Mouse (Mus musculus) hindbrain, postnatal 0 days (tissue): Measurements from ENCODE around the gene Arl14. TPM values are rescaled to one million over a fixed set of nuclear protein-coding genes. Genes with fewer than 3 reads are reported as not detected.
"Not testable (repeated sequence)": the region's sequence is repeated elsewhere in the genome, so short reads cannot be mapped to it uniquely, and the experiment has no call there.

Experiments used
- ATAC-seq: fragments of 200-750 bp; cut with Nextera tagmentation; 2 replicates; pipeline ENCODE4 v1.8.0; 2017; ENCODE audit warnings: mild to moderate bottlenecking, moderate TSS enrichment, moderate library complexity
- DNase-seq: peaks from one replicate; pipeline ENCODE4 v3.0.0-alpha.2; 2015; ENCODE audit warnings: low spot score
- H3K27ac ChIP-seq: fragments of 300-500 bp; sonication (generic); 2 replicates; pipeline ENCODE4 v1.5.1; 2014; ENCODE audit warnings: mild to moderate bottlenecking
- H3K27me3 ChIP-seq: fragments of 300-500 bp; sonication (generic); 2 replicates; pipeline ENCODE4 v1.6.1; 2014; ENCODE audit warnings: low read length, mixed read lengths; ENCODE audit not compliant: insufficient read depth
- H3K36me3 ChIP-seq: fragments of 300-500 bp; sonication (generic); 2 replicates; pipeline ENCODE4 v1.6.1; 2014; ENCODE audit warnings: low read length, mixed read lengths; ENCODE audit not compliant: insufficient read depth
- H3K4me1 ChIP-seq: fragments of 300-500 bp; sonication (generic); 2 replicates; pipeline ENCODE4 v1.6.1; 2014; ENCODE audit warnings: antibody characterized with exemption, low read length, mixed read lengths; ENCODE audit not compliant: insufficient read depth
- H3K4me2 ChIP-seq: fragments of 300-500 bp; sonication (generic); 2 replicates; pipeline ENCODE4 v1.6.1; 2014; ENCODE audit warnings: low read depth, mild to moderate bottlenecking, low read length, moderate library complexity, mixed read lengths
- H3K4me3 ChIP-seq: fragments of 300-500 bp; sonication (generic); 2 replicates; pipeline ENCODE4 v1.5.1; 2014; ENCODE audit warnings: low read length
- H3K9ac ChIP-seq: fragments of 300-500 bp; sonication (generic); replicated peaks from 2 replicates; pipeline ENCODE4 v1.6.1; 2014; ENCODE audit warnings: mild to moderate bottlenecking, low read length, moderate library complexity, mixed read lengths
- H3K9me3 ChIP-seq: fragments of 300-500 bp; sonication (generic); 2 replicates; pipeline ENCODE4 v1.6.1; 2016; ENCODE audit warnings: low read length, mixed read lengths
- CTCF ChIP-seq: IDR thresholded peaks from 2 replicates; pipeline ENCODE4 v1.5.1; 2016; ENCODE audit warnings: antibody characterized with exemption, control low read depth, low read depth
- WGBS: fragments of 180-500 bp; shearing (Covaris S2); extraction: QIAGEN DNeasy Blood & Tissue Kit; methylation state at CpG from one replicate; pipeline ENCODE4 v1.1.7; 2014; 5-methylcytosine and 5-hydroxymethylcytosine counted together
- polyA plus RNA-seq: library from polyadenylated mRNA; unstranded; fragments of >200 nt; fragmentation: Nextera tagmentation; extraction: Ambion mirVana; gene quantifications from 2 replicates; pipeline ENCODE4 v1.2.1, GENCODE M21; 2015
- total RNA-seq: library from RNA; depleted of rRNA; stranded (reverse); fragments of >200 nt; gene quantifications from 2 replicates; pipeline ENCODE4 v1.2.3, GENCODE M21; 2014

Gene Arl14
- total and polyA plus RNA-seq, 2 experiments from 2014 or later, result not detected

DNA sequence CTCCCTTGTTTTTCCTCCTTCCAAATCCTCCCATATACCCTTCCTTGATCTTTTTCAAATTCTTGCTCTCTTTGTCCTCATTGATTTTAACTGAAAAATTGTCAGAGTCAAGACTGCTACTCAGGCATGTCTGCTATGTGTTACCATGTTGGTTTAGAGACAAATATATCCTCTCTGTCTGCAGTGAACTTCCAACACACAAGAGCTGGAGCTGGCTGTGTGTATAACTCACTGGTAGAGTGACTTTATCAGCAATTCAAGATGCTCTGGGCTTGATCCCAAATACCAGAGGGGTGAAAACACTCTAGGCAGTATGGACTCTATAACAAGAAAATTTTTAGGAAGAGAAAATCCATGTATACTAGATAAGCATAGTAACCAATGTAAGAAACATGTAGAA, 2.8 kb downstream of the Arl14 start:
- no peak overlapping the region for H3K9ac ChIP-seq
- ATAC-seq, result no peak
- H3K36me3 ChIP-seq, result no peaks in the 10 kb centered on the region

DNA sequence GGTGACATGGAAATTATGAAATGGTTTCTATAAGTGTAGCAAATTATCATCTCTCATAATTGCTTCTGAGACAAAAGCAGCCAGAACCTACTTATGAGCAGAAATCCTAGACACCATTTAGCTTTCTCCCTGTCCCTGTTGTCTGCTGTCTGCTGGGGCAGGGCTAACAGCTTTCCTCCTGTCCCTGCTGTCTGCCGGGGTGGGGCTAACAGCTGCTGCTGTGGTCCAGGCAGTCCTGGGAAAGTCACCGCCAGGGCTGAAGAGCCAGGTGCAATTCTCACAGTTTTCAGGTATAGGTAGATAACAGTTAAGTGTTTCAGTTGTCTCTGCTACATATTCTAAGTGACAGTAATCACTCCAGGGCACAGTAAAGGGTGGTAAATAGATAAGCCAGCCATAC, 4.3 kb downstream of the Arl14 start:
- ATAC-seq (no peak), DNase-seq (no peak)
- TF ChIP-seq CTCF, result no peak
- Histone ChIP-seq H3K4me2 (no peak overlapping the region), H3K4me3 (no peak overlapping the region), H3K9me3 (no peaks in the 10 kb centered on the region), H3K36me3 (no peaks in the 10 kb centered on the region), H3K27me3 (no peaks in the 10 kb centered on the region), H3K27ac (no peak overlapping the region), H3K4me1 (no peaks in the 10 kb centered on the region), H3K9ac (no peak overlapping the region)
- whole genome bisulfite sequencing, result 72% methylated on average over 2 of the region's 2 CpGs

More for the DNA sequence above, 2.8 kb downstream of the Arl14 start:
- Histone ChIP-seq H3K9me3 (no peaks in the 10 kb centered on the region), H3K4me3 (no peak overlapping the region), H3K27ac (no peak overlapping the region), H3K27me3 (no peaks in the 10 kb centered on the region), H3K4me1 (no peaks in the 10 kb centered on the region), H3K4me2 (no peak overlapping the region)
- no peak for TF ChIP-seq CTCF
- no peak for DNase-seq

DNA sequence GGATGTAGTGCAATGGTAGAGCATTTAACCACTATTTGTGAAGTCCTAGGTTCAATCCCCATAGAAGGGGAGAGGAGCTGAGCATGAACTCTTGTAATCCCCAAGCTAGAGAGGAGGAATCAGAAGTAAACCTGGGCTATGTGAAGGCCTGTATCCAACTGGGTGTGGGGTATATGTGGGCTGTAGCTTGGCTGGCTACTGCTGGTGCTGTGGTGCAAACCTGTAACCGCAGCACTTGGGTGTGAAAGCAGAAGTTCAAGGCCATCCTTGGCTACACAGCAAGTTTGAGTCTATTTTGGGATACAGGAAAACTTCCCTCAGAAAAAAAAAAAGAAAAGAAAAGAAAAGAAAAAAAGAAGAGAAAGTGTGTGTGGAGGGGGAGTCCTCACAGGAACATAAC, 5.8 kb downstream of the Arl14 start:
- Histone ChIP-seq H3K4me2 (no peak overlapping the region), H3K27ac (no peak overlapping the region), H3K4me1 (no peaks in the 10 kb centered on the region), H3K27me3 (no peaks in the 10 kb centered on the region), H3K9me3 (no peaks in the 10 kb centered on the region), H3K4me3 (no peak overlapping the region), H3K9ac (no peak overlapping the region), H3K36me3 (no peaks in the 10 kb centered on the region)
- no peak for ATAC-seq
- DNase-seq, result no peak
- 89% methylated on average over 1 of the region's 1 CpGs for WGBS
- TF ChIP-seq CTCF, result no peak

DNA sequence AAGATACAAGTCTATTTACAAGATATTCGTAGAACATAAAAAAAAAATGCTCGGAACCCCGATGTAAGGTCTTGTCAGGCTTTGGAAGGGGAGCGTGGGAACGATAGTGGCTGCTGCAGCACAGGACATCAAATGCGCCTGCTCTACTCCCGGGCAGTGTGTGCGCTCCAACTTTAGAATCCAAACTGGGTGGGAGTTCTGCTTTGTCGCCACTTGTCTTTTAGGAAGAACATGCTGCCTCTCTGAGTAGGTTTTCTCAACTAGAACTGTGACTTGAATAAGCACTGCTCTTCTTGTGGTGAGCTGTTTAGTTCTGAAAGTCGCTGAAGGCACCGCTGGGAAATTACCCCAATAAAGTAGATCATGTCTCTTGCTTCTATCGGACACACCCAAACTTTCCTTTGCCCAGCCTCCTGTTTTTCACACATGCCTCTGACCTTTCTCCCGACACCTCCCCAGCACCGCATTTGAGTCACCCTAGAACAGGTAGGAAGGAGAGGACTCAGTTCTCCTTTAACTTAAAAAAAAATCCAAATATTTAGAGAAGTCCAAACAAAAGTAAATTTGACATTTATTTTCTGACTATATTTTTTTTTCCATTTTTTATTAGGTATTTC, 9.4 kb downstream of the Arl14 start:
- no peaks in the 10 kb centered on the region for H3K4me1 ChIP-seq
- no peaks in the 10 kb centered on the region for H3K9me3 ChIP-seq
- H3K27ac ChIP-seq, result no peak overlapping the region
- H3K27me3 ChIP-seq, result no peaks in the 10 kb centered on the region
- TF ChIP-seq CTCF, result no peak
- no peak overlapping the region for H3K4me2 ChIP-seq
- DNase-seq (no peak), ATAC-seq (no peak)
- H3K4me3 ChIP-seq, result no peak overlapping the region
- H3K9ac ChIP-seq, result no peak overlapping the region
- no peaks in the 10 kb centered on the region for H3K36me3 ChIP-seq
- WGBS, result 94% methylated on average over 14 of the region's 14 CpGs

DNA sequence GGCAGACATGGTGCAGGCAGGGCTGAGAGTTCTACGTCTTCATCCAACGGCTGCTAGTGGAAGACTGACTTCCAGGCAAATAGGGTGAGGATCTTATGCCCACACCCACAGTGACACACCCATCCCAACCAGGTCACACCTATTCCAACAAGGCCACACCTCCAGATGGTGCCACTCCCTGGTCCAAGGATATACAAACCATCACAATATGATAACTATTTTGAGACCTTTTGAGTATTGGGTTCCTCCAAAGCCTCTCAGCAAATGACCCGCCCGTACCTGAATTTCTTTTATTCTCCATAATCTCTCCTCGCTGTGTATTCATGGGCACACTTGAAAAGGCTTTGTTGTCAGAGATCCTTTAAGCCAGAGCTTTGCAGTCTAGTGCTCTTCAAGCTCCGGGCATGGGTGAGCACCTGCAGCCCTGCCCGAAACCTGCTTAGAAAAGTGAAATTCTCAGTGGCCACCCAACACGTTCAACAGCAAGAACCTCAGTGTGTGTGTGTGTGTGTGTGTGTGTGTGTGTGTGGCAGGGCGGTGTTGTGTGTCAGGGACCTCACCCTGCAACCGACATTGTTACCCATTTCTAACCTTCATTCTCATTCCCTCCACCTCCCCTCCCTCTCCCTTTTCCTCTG, 11.5 kb downstream of the Arl14 start:
- not testable (repeated sequence) for DNase-seq, H3K27me3 ChIP-seq, H3K4me3 ChIP-seq, ATAC-seq, H3K9me3 ChIP-seq, H3K9ac ChIP-seq, H3K4me1 ChIP-seq, H3K27ac ChIP-seq, H3K36me3 ChIP-seq, H3K4me2 ChIP-seq
- 89% methylated on average over 10 of the region's 10 CpGs for WGBS

DNA sequence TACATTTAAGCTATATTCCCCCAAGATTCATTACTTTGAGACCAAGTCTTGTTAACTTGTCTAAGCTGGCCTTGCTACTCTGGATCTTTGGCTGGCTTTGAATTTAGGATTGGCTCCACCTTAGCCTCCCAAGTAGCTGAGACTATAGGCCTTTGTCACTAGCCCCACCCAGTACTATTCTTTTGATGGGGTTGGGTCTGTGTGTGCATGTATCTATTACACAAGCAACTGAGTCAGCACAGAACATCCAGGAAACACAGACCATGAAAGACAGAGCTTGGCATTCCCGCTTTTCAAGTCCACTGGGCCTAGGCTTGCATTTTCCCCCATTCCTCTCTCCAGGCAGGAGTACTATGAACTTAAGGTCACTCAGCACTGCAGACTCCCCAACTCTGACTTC, 12.3 kb downstream of the Arl14 start:
- no peaks in the 10 kb centered on the region for H3K9me3 ChIP-seq
- WGBS, result 100% methylated on average over 1 of the region's 1 CpGs
- H3K36me3 ChIP-seq, result no peaks in the 10 kb centered on the region
- H3K27ac ChIP-seq, result no peak overlapping the region
- no peak for DNase-seq
- no peak for TF ChIP-seq CTCF
- ATAC-seq, result no peak
- H3K4me2 ChIP-seq, result no peak overlapping the region
- no peaks in the 10 kb centered on the region for H3K4me1 ChIP-seq
- no peak overlapping the region for H3K4me3 ChIP-seq
- no peaks in the 10 kb centered on the region for H3K27me3 ChIP-seq
- H3K9ac ChIP-seq, result no peak overlapping the region

DNA sequence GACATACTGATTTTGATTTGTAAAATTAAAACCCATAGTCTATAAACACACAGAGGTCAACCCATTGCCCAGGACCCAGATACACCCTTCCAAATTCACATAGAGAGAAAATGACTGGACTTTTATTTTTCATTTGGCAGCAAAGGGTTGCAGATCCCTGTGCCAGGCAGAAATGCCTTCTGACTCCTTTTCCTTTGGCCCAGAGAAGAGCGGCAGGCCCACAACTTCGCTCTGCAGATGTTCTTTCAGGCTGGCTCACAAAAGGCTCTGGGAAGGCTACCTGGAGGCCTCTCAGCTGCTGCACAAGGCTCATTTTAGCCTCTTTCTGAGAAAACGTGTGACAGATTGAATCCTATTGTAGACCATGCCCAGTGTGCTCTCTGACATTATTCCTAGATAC, 13.6 kb downstream of the Arl14 start:
- no peak overlapping the region for H3K4me3 ChIP-seq
- ATAC-seq, result no peak
- 72% methylated on average over 3 of the region's 3 CpGs for WGBS
- no peak for DNase-seq
- H3K27ac ChIP-seq, result no peak overlapping the region
- no peak overlapping the region for H3K4me2 ChIP-seq
- no peaks in the 10 kb centered on the region for H3K27me3 ChIP-seq
- no peaks in the 10 kb centered on the region for H3K36me3 ChIP-seq
- TF ChIP-seq CTCF, result no peak
- no peak overlapping the region for H3K9ac ChIP-seq
- no peaks in the 10 kb centered on the region for H3K9me3 ChIP-seq
- no peaks in the 10 kb centered on the region for H3K4me1 ChIP-seq
